Mouse (Mus musculus): ENCODE data around the gene Abcc3.

GRCm38 (mm10) chr11:94340948-94341933, 51.6 kb downstream of the Abcc3 start:
- TF ChIP-seq CTCF (IDR thresholded peaks at IDR 0.05; ENCODE audit: low read depth): no peak
- no peak for TF ChIP-seq EP300 (IDR thresholded peaks at IDR 0.05; ENCODE audit: low read depth)
